Mouse (Mus musculus): ENCODE measurements at regions not wholly inside any gene's neighbourhood (a gene's known extent, or its start where the extent isn't known, plus 50 kb on each side); places are given as distances from the start of the nearest gene placed in this dataset.
A peak's percentile ranks its signal among the peaks of the same experiment; 100 is the strongest.
"Not testable (repeated sequence)": the region's sequence is repeated elsewhere in the genome, so short reads cannot be mapped to it uniquely, and the experiment has no call there.

- H3K36me3 ChIP-seq (ENCODE audit: control insufficient read depth, insufficient read depth, low read length); H3K4me1 ChIP-seq (ENCODE audit: control insufficient read depth, insufficient read depth, low read length); H3K27me3 ChIP-seq (ENCODE audit: control insufficient read depth, insufficient read depth, low read length); DNase-seq; H3K27ac ChIP-seq; H3K4me3 ChIP-seq; H3K9ac ChIP-seq (ENCODE audit: low read depth, low read length); H3K79me2 ChIP-seq (replicated peaks; ENCODE audit: control insufficient read depth, insufficient read depth, low read length): not testable (repeated sequence)
- WGBS: 86% methylated on average over 5 of the region's 6 CpGs
- intact Hi-C loops (cut with DNase I): loop anchor here (1.0 kb wide), 1 partner anchor 208 kb away; no protein-coding TSS in a partner anchor
Measured at GRCm38 (mm10) chr13:12680954-12681571, 115.4 kb downstream of the Ero1lb start.

- H3K9ac ChIP-seq (ENCODE audit: low read depth, low read length); H3K4me1 ChIP-seq (ENCODE audit: control insufficient read depth, insufficient read depth, low read length); H3K36me3 ChIP-seq (ENCODE audit: control insufficient read depth, insufficient read depth, low read length); H3K4me3 ChIP-seq; H3K27me3 ChIP-seq (ENCODE audit: control insufficient read depth, insufficient read depth, low read length); H3K27ac ChIP-seq; H3K79me2 ChIP-seq (replicated peaks; ENCODE audit: control insufficient read depth, insufficient read depth, low read length): not testable (repeated sequence)
- intact Hi-C loops (cut with DNase I): loop anchor here (1.0 kb wide), 1 partner anchor 207 kb away; no protein-coding TSS in a partner anchor
- peak; percentile 45 to 46 for DNase-seq
- WGBS: 6% methylated on average over 19 of the region's 19 CpGs
- peak; percentile 61 for TF ChIP-seq CTCF (IDR thresholded peaks at IDR 0.05)
Measured at GRCm38 (mm10) chr13:12680283-12680953, 114.7 kb downstream of the Ero1lb start.

GRCm38 (mm10) chr13:12677372-12677771 is 111.7 kb downstream of the Ero1lb start:
- DNase-seq: no peak
- Histone ChIP-seq H3K9ac (ENCODE audit: low read depth, low read length) (no peak overlapping the region), H3K79me2 (replicated peaks; ENCODE audit: control insufficient read depth, insufficient read depth, low read length) (no peaks in the 10 kb centered on the region), H3K36me3 (ENCODE audit: control insufficient read depth, insufficient read depth, low read length) (no peaks in the 10 kb centered on the region), H3K4me3 (no peak overlapping the region), H3K27ac (no peak overlapping the region), H3K4me1 (ENCODE audit: control insufficient read depth, insufficient read depth, low read length) (no peaks in the 10 kb centered on the region), H3K27me3 (ENCODE audit: control insufficient read depth, insufficient read depth, low read length) (no peaks in the 10 kb centered on the region)
- 88% methylated on average over 2 of the region's 2 CpGs for WGBS
- intact Hi-C loops (cut with DNase I): no loop called here
- TF ChIP-seq POLR2A (IDR thresholded peaks at IDR 0.05; ENCODE audit: insufficient read depth, low read depth, low read length) (no peak), CTCF (IDR thresholded peaks at IDR 0.05) (no peak), EP300 (IDR thresholded peaks at IDR 0.05; ENCODE audit: insufficient read depth, low read depth, low read length) (no peak)

GRCm38 (mm10) chr13:12671011-12671410 is 105.3 kb downstream of the Ero1lb start:
- H3K27me3 ChIP-seq (ENCODE audit: control insufficient read depth, insufficient read depth, low read length); DNase-seq; H3K36me3 ChIP-seq (ENCODE audit: control insufficient read depth, insufficient read depth, low read length); intact Hi-C loops (cut with DNase I); H3K79me2 ChIP-seq (replicated peaks; ENCODE audit: control insufficient read depth, insufficient read depth, low read length); H3K9ac ChIP-seq (ENCODE audit: low read depth, low read length); H3K4me3 ChIP-seq; H3K4me1 ChIP-seq (ENCODE audit: control insufficient read depth, insufficient read depth, low read length); H3K27ac ChIP-seq: not testable (repeated sequence)
- WGBS: 98% methylated on average over 2 of the region's 2 CpGs

- H3K79me2 ChIP-seq (replicated peaks; ENCODE audit: control insufficient read depth, insufficient read depth, low read length); H3K36me3 ChIP-seq (ENCODE audit: control insufficient read depth, insufficient read depth, low read length); H3K4me1 ChIP-seq (ENCODE audit: control insufficient read depth, insufficient read depth, low read length); H3K27me3 ChIP-seq (ENCODE audit: control insufficient read depth, insufficient read depth, low read length); DNase-seq; H3K27ac ChIP-seq; H3K4me3 ChIP-seq; H3K9ac ChIP-seq (ENCODE audit: low read depth, low read length); intact Hi-C loops (cut with DNase I): not testable (repeated sequence)
- no CpG with 5 or more reads among the region's 7 CpGs for WGBS
Measured at GRCm38 (mm10) chr13:12668742-12669141, 103.1 kb downstream of the Ero1lb start.

GRCm38 (mm10) chr13:12667727-12668665 is 102.3 kb downstream of the Ero1lb start:
- H3K4me1 ChIP-seq (ENCODE audit: control insufficient read depth, insufficient read depth, low read length); H3K27me3 ChIP-seq (ENCODE audit: control insufficient read depth, insufficient read depth, low read length); H3K4me3 ChIP-seq; H3K9ac ChIP-seq (ENCODE audit: low read depth, low read length); H3K79me2 ChIP-seq (replicated peaks; ENCODE audit: control insufficient read depth, insufficient read depth, low read length); H3K27ac ChIP-seq; H3K36me3 ChIP-seq (ENCODE audit: control insufficient read depth, insufficient read depth, low read length); DNase-seq; intact Hi-C loops (cut with DNase I): not testable (repeated sequence)
- WGBS: 81% methylated on average over 9 of the region's 9 CpGs

GRCm38 (mm10) chr13:12666050-12666449 is 100.4 kb downstream of the Ero1lb start:
- H3K27me3 ChIP-seq (ENCODE audit: control insufficient read depth, insufficient read depth, low read length); H3K9ac ChIP-seq (ENCODE audit: low read depth, low read length); H3K27ac ChIP-seq; H3K79me2 ChIP-seq (replicated peaks; ENCODE audit: control insufficient read depth, insufficient read depth, low read length); intact Hi-C loops (cut with DNase I); H3K4me1 ChIP-seq (ENCODE audit: control insufficient read depth, insufficient read depth, low read length); H3K4me3 ChIP-seq; DNase-seq; H3K36me3 ChIP-seq (ENCODE audit: control insufficient read depth, insufficient read depth, low read length): not testable (repeated sequence)
- 76% methylated on average over 3 of the region's 3 CpGs for WGBS
